Mouse (Mus musculus) 3134 (cell line): ENCODE measurements at regions not wholly inside any gene's neighbourhood (a gene's known extent, or its start where the extent isn't known, plus 50 kb on each side); places are given as distances from the start of the nearest gene placed in this dataset.

Source experiments
- DNase-seq: peaks from one replicate; pipeline ENCODE4 v3.0.0-alpha.2; 2011; ENCODE audit warnings: low spot score; ENCODE audit not compliant: insufficient read length; ENCODE audit errors: extremely low read depth

DNA sequence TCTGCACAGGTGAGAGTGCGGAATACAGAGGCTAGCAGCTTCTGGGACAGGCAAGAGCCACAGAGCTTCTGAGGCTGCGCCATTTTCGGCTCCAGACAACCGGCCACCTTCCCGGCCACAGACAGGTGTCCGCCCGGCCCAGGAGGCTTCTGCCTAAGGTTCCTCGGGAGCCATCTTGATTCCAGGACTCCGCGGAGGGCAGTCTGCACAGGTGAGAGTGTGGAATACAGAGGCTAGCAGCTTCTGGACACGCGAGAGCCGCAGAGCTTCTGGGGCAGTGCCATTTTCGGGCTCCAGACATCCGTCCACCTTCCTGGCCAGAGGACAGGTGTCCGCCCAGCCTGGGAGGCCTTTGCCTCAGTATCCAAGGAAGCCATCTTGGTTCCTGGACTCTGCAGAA lies 54.0 kb upstream of the Gulp1 start:
- peak; percentile 5 for DNase-seq
